Mouse (Mus musculus) intestine, embryonic 14.5 days (tissue): ENCODE data around the gene Asah2. TPM values are rescaled to one million over a fixed set of nuclear protein-coding genes. Genes with fewer than 3 reads are reported as not detected.
A peak's percentile ranks its signal among the peaks of the same experiment; 100 is the strongest.

Source experiments
- ATAC-seq: fragments of 200-750 bp; cut with Nextera tagmentation; replicated peaks from 2 replicates; pipeline ENCODE4 v1.8.0; 2017; ENCODE audit warnings: low read depth, moderate number of reproducible peaks, moderate TSS enrichment, moderate library complexity; ENCODE audit not compliant: low FRiP score, low TSS enrichment
- DNase-seq: peaks from one replicate; pipeline ENCODE4 v3.0.0-alpha.2; 2018; ENCODE audit warnings: low spot score
- H3K27ac ChIP-seq: fragments of 300-500 bp; sonication (generic); 2 replicates; pipeline ENCODE4 v1.5.1; 2014; ENCODE audit warnings: low read depth, mild to moderate bottlenecking, control low read depth
- H3K27me3 ChIP-seq: fragments of 300-500 bp; sonication (generic); replicated peaks from 2 replicates; pipeline ENCODE4 v1.6.1; 2014; ENCODE audit warnings: low read length, control low read depth; ENCODE audit not compliant: control insufficient read depth, insufficient read depth
- H3K36me3 ChIP-seq: fragments of 300-500 bp; sonication (generic); 2 replicates; pipeline ENCODE4 v1.6.1; 2014; ENCODE audit warnings: low read length, control low read depth; ENCODE audit not compliant: control insufficient read depth, insufficient read depth
- H3K4me1 ChIP-seq: fragments of 300-500 bp; sonication (generic); replicated peaks from 2 replicates; pipeline ENCODE4 v1.6.1; 2014; ENCODE audit warnings: low read length, control low read depth, mixed read lengths; ENCODE audit not compliant: control insufficient read depth, insufficient read depth
- H3K4me2 ChIP-seq: fragments of 300-500 bp; sonication (generic); 2 replicates; pipeline ENCODE4 v1.6.1; 2014; ENCODE audit warnings: low read length
- H3K4me3 ChIP-seq: fragments of 300-500 bp; sonication (generic); 2 replicates; pipeline ENCODE4 v1.5.1; 2014; ENCODE audit warnings: low read depth, low read length, control low read depth, mixed read lengths
- H3K9ac ChIP-seq: fragments of 300-500 bp; sonication (generic); 2 replicates; pipeline ENCODE4 v1.6.1; 2014; ENCODE audit warnings: mild to moderate bottlenecking, low read length
- H3K9me3 ChIP-seq: fragments of 300-500 bp; sonication (generic); 2 replicates; pipeline ENCODE4 v1.6.1; 2016; ENCODE audit warnings: low read length, control low read depth; ENCODE audit not compliant: control insufficient read depth
- WGBS: fragments of 180-500 bp; shearing (Covaris S2); extraction: QIAGEN DNeasy Blood & Tissue Kit; methylation state at CpG from one replicate; pipeline ENCODE4 v1.1.7; 2014; 5-methylcytosine and 5-hydroxymethylcytosine counted together
- polyA plus RNA-seq: library from polyadenylated mRNA; unstranded; fragments of >200 nt; fragmentation: Nextera tagmentation; extraction: Ambion mirVana; gene quantifications from 2 replicates; pipeline ENCODE4 v1.2.1, GENCODE M21; 2014

Asah2 gene
- polyA plus RNA-seq, 1 experiment from 2014 or later = 1.9 TPM

- H3K9me3 ChIP-seq = no peaks in the 10 kb centered on the region
- H3K27ac ChIP-seq = no peak overlapping the region
- no peaks in the 10 kb centered on the region for H3K27me3 ChIP-seq
- DNase-seq (no peak), ATAC-seq (no peak)
- H3K4me2 ChIP-seq = no peak overlapping the region
- H3K9ac ChIP-seq = no peak overlapping the region
- 82% methylated on average over 6 of the region's 6 CpGs for WGBS
- H3K4me1 ChIP-seq = no peaks in the 10 kb centered on the region
- H3K36me3 ChIP-seq = no peaks in the 10 kb centered on the region; the same call in 1 of the 2 replicates
- no peak overlapping the region for H3K4me3 ChIP-seq
These were observed 9.5 kb upstream of the Asah2 start for GRCm38 (mm10) chr19:32117484-32118018.

DNA sequence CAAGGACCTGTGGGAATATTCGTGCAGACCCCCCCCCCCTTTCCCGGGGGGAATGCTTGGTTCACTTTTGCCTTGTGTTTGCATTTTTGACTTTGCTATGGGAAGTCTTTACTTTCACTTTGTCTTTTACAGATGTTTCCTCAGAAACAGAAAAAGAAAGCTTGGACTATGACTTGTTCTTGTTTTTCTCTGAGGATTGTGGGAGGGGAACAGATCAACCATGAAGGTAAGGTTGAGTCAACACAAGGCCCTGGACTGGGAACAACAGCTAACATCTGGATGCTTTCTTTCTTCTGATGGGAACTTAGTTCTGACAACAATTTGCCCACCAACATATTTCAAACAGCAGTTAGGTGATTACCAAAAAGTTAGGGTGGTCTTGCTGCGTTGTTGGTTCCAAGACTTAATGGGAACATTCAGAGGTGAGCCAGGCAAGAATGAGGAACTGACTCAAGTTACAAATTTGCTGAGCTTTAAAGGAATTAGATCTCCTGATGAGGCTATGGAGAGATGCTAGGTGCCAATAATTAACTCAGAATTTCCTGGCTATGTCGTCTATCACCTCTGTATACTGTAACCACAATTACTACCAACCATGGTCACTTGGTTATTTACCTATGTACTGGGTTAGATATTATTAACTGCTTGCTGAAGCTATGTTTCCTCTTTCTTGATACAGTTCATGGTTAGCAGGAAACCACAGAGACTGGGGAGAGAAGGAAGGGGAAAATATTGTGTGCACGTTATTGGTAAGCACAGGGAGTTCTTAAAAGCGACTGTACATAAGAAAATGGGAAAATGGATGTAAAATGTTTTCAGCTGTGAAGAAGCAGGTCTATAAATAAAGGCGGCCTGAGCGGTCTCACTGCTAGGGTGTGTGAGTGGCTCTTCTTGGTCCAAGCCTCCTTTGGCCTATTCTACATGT lies 4.1 kb upstream of the Asah2 start:
- Histone ChIP-seq H3K4me3 (no peak overlapping the region), H3K4me1 (no peaks in the 10 kb centered on the region), H3K9ac (no peak overlapping the region), H3K9me3 (no peaks in the 10 kb centered on the region), H3K27ac (no peak overlapping the region), H3K4me2 (no peak overlapping the region), H3K27me3 (no peaks in the 10 kb centered on the region), H3K36me3 (no peaks in the 10 kb centered on the region)
- no peak for ATAC-seq
- WGBS = 82% methylated on average over 8 of the region's 8 CpGs
- no peak for DNase-seq

- DNase-seq (no peak), ATAC-seq (no peak)
- H3K36me3 ChIP-seq = no peaks in the 10 kb centered on the region
- no peaks in the 10 kb centered on the region for H3K9me3 ChIP-seq
- peak overlapping the region; percentile 55 for H3K4me2 ChIP-seq
- H3K9ac ChIP-seq = no peak overlapping the region
- H3K4me3 ChIP-seq = no peak overlapping the region; the same call in 1 of the 2 replicates
- no peak overlapping the region for H3K27ac ChIP-seq
- no peaks in the 10 kb centered on the region for H3K27me3 ChIP-seq
- H3K4me1 ChIP-seq = no peaks in the 10 kb centered on the region
- WGBS = 88% methylated on average over 2 of the region's 2 CpGs
These were observed 1.3 kb downstream of the Asah2 start for GRCm38 (mm10) chr19:32106750-32107149.

GRCm38 (mm10) chr19:32104217-32104616 lies 3.8 kb downstream of the Asah2 start:
- no peak overlapping the region for H3K4me2 ChIP-seq
- H3K36me3 ChIP-seq = no peaks in the 10 kb centered on the region
- no peak overlapping the region for H3K9ac ChIP-seq
- no peaks in the 10 kb centered on the region for H3K27me3 ChIP-seq
- H3K9me3 ChIP-seq = no peaks in the 10 kb centered on the region
- WGBS = 55% methylated on average over 4 of the region's 4 CpGs
- ATAC-seq = no peak
- no peak overlapping the region for H3K27ac ChIP-seq
- no peak overlapping the region for H3K4me3 ChIP-seq
- no peaks in the 10 kb centered on the region for H3K4me1 ChIP-seq
- DNase-seq = no peak

DNA sequence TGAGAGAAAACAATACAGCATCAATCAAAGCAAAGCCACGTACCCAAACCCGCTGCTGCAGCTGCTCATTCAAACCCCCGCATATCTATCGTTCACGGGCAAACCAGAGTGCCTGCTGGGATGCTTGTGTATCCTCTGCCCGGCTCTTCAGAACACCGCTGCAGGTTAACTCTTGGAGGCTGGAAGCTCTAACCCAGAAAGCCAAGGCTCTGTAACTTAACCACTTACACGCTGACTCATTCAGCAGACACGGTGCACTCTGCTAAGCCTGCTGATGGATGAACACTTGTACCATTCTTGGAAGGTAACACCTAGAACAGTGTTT lies 5.1 kb downstream of the Asah2 start:
- Histone ChIP-seq H3K4me3 (peak overlapping the region; percentile 13; the same call in 1 of the 2 replicates), H3K4me2 (peak overlapping the region; percentile 39), H3K36me3 (no peaks in the 10 kb centered on the region), H3K9ac (no peak overlapping the region), H3K27me3 (no peaks in the 10 kb centered on the region), H3K4me1 (no peaks in the 10 kb centered on the region), H3K9me3 (no peaks in the 10 kb centered on the region), H3K27ac (no peak overlapping the region)
- no peak for DNase-seq
- 16% methylated on average over 9 of the region's 9 CpGs for WGBS
- ATAC-seq = no peak

- Histone ChIP-seq H3K4me2 (peak overlapping the region; percentile 39), H3K4me1 (no peaks in the 10 kb centered on the region), H3K27ac (no peak overlapping the region), H3K9ac (no peak overlapping the region), H3K9me3 (no peaks in the 10 kb centered on the region), H3K36me3 (no peaks in the 10 kb centered on the region), H3K4me3 (peak overlapping the region; percentile 13; the same call in 1 of the 2 replicates), H3K27me3 (no peaks in the 10 kb centered on the region)
- DNase-seq = no peak
- WGBS = 39% methylated on average over 18 of the region's 18 CpGs
- no peak for ATAC-seq
These were observed 5.6 kb downstream of the Asah2 start for GRCm38 (mm10) chr19:32102294-32102975.

- Histone ChIP-seq H3K36me3 (no peaks in the 10 kb centered on the region), H3K9ac (no peak overlapping the region), H3K4me2 (no peak overlapping the region), H3K4me3 (no peak overlapping the region), H3K27ac (no peak overlapping the region), H3K27me3 (no peaks in the 10 kb centered on the region), H3K9me3 (no peaks in the 10 kb centered on the region), H3K4me1 (no peaks in the 10 kb centered on the region)
- ATAC-seq (no peak), DNase-seq (no peak)
- WGBS = 76% methylated on average over 3 of the region's 3 CpGs
These were observed 9.4 kb downstream of the Asah2 start for GRCm38 (mm10) chr19:32098582-32098981.

GRCm38 (mm10) chr19:32092358-32092757 lies 15.7 kb downstream of the Asah2 start:
- Histone ChIP-seq H3K4me1 (no peaks in the 10 kb centered on the region), H3K9ac (no peak overlapping the region), H3K4me2 (no peak overlapping the region), H3K36me3 (no peaks in the 10 kb centered on the region), H3K9me3 (no peaks in the 10 kb centered on the region), H3K27ac (no peak overlapping the region), H3K27me3 (no peaks in the 10 kb centered on the region), H3K4me3 (no peak overlapping the region)
- WGBS = 82% methylated on average over 4 of the region's 4 CpGs
- ATAC-seq (no peak), DNase-seq (no peak)
